Mouse (Mus musculus) heart, postnatal 25 days (tissue): Measurements from ENCODE around the gene Daam2. TPM values are rescaled to one million over a fixed set of nuclear protein-coding genes. Genes with fewer than 3 reads are reported as not detected.
"Not testable (repeated sequence)": the region's sequence is repeated elsewhere in the genome, so short reads cannot be mapped to it uniquely, and the experiment has no call there.

Source experiments
- DNase-seq: peaks from one replicate; pipeline ENCODE4 v3.0.0; 2022; ENCODE audit warnings: low spot score
- intact Hi-C: fragments of 180-260 bp; cut with DNase I; formaldehyde crosslinking; loops from one replicate; pipeline ENCODE4 v1.15.1; 2025
- total RNA-seq, 2 experiments: library from RNA; stranded (reverse); gene quantifications; 2 replicates each; pipeline ENCODE4 v1.2.3; 2021

Daam2 gene
- total RNA-seq, 2 experiments from 2014 or later: 8.8 to 9.7 TPM

DNA sequence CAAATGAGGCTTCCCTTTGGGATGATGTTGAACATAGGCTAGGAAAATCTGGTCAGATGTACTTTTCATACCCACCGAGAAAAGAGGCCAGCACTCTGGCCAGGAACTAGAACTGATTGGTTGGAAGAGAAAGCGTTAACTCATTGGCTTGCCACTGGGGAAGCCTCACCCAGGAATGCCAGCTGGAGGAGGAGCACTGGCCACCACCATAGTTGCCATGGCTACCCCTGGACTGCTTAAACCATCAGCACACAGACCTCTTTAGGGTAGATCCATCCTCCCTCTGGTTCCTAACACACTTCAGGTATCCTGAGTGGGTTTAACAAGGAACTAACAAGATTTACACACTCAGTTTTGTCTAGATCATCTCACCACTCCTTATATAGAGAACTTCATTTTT, 64.5 kb downstream of the Daam2 start:
- DNase-seq: no peak
- intact Hi-C loops: no loop called here

DNA sequence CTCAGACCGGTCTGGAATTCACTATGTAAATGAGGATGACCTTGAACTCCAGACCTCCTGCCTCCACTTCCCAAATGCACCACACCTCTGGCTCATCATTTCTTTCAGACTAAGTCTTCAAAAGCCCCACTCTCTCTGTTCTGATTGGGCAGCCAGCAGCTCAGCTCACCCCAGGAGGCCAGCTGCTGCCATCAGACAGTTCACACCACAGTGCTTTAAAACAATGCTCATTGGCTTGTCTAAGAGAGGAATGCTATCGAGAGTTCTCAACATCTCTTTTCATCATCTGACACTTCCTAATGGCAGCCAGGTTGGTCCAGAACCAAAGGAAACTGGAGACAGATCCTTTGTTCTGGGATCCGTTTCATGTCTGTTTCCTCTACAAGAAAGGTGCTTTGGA, 66.0 kb downstream of the Daam2 start:
- intact Hi-C loops: no loop called here
- no peak for DNase-seq

DNA sequence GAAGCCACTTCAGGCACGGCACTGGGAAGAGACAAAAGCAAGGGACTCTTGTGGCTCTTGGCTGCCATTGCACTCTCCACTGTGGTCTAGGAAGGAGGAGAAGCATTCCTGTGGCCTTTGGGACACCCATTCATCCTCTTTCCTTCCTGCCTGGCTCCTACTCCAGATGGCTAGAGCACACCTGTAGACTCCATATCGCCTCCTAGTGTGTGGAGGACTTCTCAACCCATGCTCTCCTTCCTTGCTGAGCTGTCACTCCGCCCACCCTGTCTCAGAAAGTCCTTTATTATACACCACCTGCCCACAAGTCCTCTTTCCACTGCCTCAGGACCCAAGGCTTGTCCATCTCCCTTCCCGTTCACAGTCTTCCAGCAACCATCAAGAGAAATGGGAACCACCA, 70.9 kb downstream of the Daam2 start:
- intact Hi-C loops: no loop called here

DNA sequence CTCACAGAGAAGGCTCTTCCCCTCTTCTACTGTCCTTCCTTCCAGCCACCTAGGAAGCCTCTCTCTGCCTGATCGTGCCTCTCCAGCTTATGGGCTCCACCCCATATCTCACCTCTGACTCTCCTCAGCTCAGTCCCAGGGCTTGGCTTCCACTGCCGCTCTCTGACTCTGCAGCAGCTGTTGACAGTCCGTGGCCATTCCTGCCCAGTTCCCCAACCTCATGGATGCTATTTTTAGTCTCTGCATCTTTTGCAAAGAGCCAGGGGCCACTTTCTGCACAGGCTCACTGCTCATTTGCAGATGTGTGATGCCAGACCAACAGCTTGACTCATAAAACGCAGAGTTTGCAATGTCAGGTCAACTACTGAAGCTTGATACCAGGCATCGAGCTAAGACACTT, 75.0 kb downstream of the Daam2 start:
- no peak for DNase-seq
- intact Hi-C loops: no loop called here

More for the DNA sequence above, 70.9 kb downstream of the Daam2 start:
- DNase-seq: no peak

DNA sequence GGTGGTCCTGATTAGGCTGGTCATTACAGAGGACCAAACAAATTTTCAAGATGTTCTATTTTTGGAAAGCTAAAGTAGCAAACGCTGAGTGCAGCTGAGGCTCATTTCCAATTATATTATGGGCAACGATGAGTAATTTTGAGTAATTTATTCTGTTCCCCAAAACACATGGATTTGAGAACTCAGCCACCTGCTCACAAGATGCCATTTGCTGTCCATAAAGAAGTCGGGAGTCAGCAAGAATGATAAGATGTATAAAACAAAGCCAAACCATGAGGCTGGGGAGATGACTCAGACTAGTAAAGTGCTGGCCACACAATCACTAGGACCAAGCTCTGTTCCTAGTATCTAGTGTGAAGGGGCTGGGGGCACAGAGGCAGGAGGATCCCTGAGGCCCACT, 79.7 kb downstream of the Daam2 start:
- DNase-seq: no peak
- intact Hi-C loops: no loop called here

- DNase-seq: no peak
- intact Hi-C loops: no loop called here
These were observed 82.3 kb downstream of the Daam2 start for GRCm38 (mm10) chr17:49481876-49482275.

- no peak for DNase-seq
- intact Hi-C loops: loop anchor here (10.0 kb wide), 2 partner anchors 127 to 257 kb away; no protein-coding TSS in a partner anchor
These were observed 86.8 kb downstream of the Daam2 start for GRCm38 (mm10) chr17:49477370-49477769.

GRCm38 (mm10) chr17:49475174-49475573, 89.0 kb downstream of the Daam2 start:
- intact Hi-C loops: loop anchor here (10.0 kb wide), 2 partner anchors 130 to 260 kb away; no protein-coding TSS in a partner anchor
- no peak for DNase-seq

DNA sequence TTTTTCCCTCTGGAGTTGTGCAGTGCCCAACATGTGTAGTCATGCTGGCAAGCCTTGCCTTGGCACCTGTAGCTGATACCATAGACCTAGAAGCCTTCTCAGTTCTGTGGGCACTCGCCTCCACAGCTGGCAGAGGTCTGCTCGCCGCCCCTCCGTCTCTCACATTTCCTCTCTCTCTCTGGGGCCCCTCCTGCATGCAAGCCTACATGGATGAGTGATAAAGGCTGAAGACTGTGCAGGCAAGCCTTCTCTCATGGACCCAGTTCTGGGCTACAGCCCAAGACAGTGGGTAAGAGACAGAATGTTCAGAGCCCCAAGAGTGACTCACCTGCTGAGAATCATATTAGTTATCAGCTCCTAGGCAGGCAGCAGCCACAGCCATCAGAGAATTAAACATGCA, 90.1 kb downstream of the Daam2 start:
- intact Hi-C loops: loop anchor here (5.0 to 10.0 kb wide), 3 partner anchors 53 to 261 kb away; no protein-coding TSS in a partner anchor

GRCm38 (mm10) chr17:49472626-49473025, 91.5 kb downstream of the Daam2 start:
- intact Hi-C loops: loop anchor here (5.0 to 10.0 kb wide), 3 partner anchors 55 to 262 kb away; no protein-coding TSS in a partner anchor
- DNase-seq: peak; percentile 19

More for the DNA sequence above, 90.1 kb downstream of the Daam2 start:
- no peak for DNase-seq

DNA sequence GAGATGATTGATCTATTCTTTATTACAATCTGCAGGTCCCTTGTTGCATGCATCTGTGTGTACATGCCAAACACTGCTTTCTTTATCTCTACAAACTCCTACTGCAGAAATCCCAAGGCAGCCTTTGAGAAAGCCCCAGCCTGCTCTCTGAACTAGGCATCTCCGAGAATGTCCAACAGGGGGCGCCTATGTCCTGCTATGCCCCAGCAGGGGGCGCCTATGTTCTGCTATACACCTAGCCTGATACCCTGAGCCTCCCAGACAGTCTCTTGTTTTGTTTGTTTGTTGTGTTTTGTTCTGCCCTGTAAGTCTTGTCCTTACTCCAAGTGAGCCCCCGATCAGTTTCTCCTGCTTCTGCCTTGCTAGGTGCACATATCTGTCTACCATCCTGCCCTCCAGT, 95.9 kb downstream of the Daam2 start:
- peak; percentile 32 for DNase-seq
- intact Hi-C loops: loop anchor here (1.0 to 2.0 kb wide), 2 partner anchors 385 to 431 kb away; no protein-coding TSS in a partner anchor

DNA sequence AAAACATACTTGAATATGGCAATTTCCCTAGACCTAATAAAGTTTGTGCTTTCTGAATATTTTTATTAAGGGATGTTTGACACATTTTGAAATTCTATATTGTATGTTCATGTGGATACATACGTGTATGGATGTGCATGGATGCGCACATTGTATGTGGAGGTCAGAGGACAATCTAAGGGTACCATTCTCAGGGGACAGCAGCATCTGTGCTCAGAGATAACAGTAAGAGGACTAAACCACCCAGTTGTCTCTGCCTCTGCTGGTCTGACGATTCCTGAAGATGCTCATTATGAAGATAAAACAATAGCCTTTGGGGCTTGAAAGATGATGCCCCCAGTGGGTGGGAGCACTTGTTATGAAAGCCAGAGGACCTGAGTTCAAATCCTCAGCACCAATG, 99.3 kb downstream of the Daam2 start:
- DNase-seq: no peak
- intact Hi-C loops: no loop called here

- DNase-seq: no peak
- intact Hi-C loops: no loop called here
These were observed 105.8 kb downstream of the Daam2 start for GRCm38 (mm10) chr17:49458386-49458785.

- intact Hi-C loops: no loop called here
- no peak for DNase-seq
These were observed 106.3 kb downstream of the Daam2 start for GRCm38 (mm10) chr17:49457833-49458232.

GRCm38 (mm10) chr17:49456334-49456733, 107.8 kb downstream of the Daam2 start:
- no peak for DNase-seq
- intact Hi-C loops: no loop called here

DNA sequence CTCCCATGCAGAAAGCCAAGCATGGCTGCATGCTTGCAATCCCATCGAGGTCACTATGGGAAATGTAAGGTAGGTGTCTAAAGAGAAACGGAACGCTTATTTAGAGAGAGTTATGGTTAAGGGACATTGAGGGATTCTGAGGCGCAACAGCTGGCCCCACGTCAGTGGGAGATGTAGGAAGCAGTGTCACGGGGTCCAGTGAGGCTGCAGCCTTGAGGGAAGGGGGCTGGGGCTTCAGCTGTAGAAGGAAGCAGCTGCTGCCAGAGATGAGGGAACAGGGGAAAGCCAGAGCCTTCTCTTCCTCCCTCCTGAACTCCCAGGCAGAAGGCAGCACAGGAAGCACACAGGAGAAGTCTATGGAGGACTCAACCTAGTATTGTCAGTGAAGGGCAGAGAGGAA, 113.2 kb downstream of the Daam2 start:
- intact Hi-C loops: no loop called here
- no peak for DNase-seq

GRCm38 (mm10) chr17:49449230-49449608, 114.9 kb downstream of the Daam2 start:
- DNase-seq: no peak
- intact Hi-C loops: no loop called here

- DNase-seq: no peak
- intact Hi-C loops: no loop called here
These were observed 115.4 kb downstream of the Daam2 start for GRCm38 (mm10) chr17:49448570-49449229.

GRCm38 (mm10) chr17:49442841-49443240, 121.3 kb downstream of the Daam2 start:
- DNase-seq, intact Hi-C loops: not testable (repeated sequence)

- intact Hi-C loops: no loop called here
- DNase-seq: no peak
These were observed 123.6 kb downstream of the Daam2 start for GRCm38 (mm10) chr17:49440331-49441130.

GRCm38 (mm10) chr17:49439706-49440105, 124.4 kb downstream of the Daam2 start:
- intact Hi-C loops: no loop called here
- no peak for DNase-seq
